Mouse (Mus musculus): Measurements from ENCODE around the gene Pih1d1. TPM values are rescaled to one million over a fixed set of nuclear protein-coding genes. Genes with fewer than 3 reads are reported as not detected.

Pih1d1 gene
- total RNA-seq (2023), result 10 to 100 TPM; 46.2 to 47.4 TPM

DNA sequence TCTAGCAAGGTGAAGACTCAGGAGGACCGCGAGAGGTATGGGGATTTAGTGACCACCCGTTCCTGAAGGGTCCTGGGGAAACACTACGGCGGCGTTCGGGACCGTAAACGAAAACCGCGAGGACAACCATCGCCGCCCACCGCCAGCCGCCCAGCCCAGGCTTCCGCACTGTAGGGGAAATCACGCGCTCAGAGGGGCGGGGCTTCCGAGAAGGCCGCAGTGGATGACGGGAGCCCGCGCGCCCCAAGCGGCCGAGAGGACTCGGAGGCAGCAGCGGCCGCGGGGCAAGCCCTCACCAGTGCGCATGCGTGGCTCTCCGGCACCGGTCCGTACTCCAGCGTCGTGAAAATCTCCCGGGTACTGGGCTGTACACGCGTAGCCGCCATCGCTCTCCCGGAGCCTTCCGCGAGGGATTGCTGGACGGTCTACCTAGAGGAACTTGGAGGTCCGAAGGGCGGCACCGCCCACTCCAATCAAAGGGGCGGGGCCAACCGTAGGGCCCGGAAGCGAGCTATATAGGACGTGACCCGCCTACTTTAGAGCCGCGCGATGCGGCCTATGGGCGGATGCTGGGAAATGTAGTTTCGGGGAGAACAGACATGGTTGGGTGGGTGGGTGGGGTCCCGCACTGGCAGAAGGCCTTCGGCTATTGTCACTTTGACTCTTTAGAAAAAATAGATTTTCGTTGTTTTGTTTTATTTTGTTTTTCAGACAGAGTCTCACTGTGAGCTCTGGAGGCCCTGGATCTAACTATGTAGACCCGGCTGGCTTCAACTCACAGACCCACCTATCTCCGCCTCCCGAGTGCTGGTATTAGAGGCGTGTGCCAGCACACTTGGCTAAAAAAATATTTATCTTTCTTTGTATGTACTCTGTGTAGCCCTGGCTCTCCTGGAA lies at the start of gene Pih1d1, which contains the start of gene Aldh16a1:
Gene Pih1d1 (plus strand): TSS at position 208 of the 897 bp plus-strand sequence.
Gene Aldh16a1 (minus strand): TSS at position 489 of the 897 bp plus-strand sequence.

DNA sequence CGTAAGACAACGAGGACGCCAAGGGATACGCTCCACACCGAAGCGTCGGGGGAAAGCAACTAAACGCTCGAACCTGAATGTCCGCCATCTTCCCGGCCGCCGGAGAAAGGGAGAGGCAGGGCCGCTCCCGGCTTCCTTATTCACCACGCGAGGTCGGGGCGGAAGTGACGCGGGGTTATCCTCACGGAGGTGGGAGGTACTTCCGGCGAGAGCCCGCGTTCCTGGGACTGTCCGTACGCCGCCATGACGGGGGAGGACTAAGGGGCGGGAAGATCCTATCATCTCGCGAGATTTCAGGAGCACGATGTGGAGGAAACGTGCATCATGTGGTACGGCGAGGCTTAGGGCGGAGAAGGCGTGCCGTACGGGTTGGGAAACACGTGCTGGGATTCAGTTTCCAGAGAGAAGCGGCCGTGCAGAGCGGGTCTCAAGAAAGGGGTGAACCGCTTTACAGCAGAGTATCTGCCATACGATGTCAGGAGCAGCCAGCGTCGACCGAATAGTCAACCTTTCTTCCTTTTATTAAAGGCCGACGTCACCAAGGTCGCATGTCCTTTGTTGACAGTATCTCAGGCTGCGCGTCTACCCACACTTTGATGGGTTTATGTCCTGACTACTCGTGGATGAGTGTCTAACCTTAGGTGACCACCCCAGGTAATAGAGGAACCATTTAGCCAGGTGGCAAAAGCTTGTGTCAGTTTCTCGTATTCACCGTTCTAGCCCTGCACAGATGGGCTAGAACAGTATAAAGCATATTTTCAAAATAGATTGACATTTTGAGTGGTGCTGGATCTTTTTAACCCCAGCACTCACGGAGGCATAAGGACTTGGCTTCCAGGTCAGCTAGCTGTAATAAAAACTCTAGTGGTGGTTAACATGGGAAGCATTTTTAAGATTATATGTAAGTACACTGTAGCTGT lies 29.6 kb upstream of the Pih1d1 start, which contains the start of gene Rps11:
Gene Rps11 (minus strand): TSS at position 216 of the 920 bp plus-strand sequence.

DNA sequence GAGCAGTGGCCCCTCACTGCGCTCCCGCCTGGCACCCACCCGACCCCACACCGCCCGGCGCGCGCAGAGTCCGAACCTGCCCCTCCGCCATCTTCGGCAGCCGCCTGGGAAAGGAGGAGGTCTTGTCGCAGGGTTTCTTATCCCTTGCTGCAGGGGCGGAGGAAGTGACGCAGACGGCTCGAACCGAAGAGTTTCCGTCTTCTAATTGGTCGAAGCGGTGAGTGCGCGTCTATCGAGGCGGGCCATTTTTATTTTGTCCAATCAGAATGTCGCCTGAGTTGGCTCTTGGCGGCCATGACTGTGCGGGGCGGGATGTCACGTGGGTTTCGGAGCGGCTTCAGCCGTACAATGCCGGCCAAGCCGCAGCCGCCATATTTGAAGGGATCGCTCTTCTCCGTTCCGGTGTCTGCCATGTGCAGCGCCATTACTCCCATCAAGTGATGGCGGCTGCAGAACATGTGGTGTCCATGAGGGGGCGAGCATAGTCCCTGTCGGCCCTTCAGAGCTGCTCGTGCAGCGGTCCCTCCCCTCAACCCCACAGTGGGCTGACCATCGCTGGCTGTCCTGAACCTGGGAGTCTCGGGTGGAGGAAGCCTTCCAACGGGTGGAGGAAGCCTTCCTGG lies 25.4 kb upstream of the Pih1d1 start, which contains the start of gene Rpl13a:
Gene Rpl13a (minus strand): TSS at position 138 of the 623 bp plus-strand sequence.

DNA sequence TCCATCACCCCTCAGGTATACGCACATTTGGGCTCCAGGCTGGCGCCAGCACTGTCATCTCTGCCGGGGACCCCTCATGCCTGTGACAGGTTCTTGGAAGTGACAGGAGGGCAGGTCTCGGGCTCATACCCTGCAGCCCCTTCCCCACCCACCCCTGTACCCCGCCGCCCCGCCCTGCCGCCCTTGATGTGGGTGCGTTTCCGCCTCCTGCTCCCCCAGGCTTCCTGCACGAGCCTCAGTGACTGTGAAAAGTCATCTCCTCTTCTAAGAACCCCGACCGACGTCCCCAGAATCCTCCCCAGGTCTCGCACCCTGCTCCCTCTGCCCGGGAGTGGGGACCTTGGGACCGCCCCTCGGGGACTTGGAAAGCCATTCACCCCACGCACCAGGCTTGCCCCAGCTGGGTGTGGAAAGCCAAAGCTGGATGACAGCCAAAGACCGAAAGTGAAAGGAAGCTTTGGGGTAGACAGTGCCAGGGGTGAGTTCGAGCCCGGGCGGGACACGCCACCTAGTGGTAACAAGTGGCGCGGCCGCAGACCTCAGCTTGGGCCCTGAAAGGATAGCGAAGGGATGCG lies 18.0 kb upstream of the Pih1d1 start, which contains the start of the genes Gm45713 and Flt3l:
Gene Gm45713 (minus strand): TSS at position 239 of the 575 bp plus-strand sequence.
Gene Flt3l (minus strand): TSS at position 440 of the 575 bp plus-strand sequence.

DNA sequence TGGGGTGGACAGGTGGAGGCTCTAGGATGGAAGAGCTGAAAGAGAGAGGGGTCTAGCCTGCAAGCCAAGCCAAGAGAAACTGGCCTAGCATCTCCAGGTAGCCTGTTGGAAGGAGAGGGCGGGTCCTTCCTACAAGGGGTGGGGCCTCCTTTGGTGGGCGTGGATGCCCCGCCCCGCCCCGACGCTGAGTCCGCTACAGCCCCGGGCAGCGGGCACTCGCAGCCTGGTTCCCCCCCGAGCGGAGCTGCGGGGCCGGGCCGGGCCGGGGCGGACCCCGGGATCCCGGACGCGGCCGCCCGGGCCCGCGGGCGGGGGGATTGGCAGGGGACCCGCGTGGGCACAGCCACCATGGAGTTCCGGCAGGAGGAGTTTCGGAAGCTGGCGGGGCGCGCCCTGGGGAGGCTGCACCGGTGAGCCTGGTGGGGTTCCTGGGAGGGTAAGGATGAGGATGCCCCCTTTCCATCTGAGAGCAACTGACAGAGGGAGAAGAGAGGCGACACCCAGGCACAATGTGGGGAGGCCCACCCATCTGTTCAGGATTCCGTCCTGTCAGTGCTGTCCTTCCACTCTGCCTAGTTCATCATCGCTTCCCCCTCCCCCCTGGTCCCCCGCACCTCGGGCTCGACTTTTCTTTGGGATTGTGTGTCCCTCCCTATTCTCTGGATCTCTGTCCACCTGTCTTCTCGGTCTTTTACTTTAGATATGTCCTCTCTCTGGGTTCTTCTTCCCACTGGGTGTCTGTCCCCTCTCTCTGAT lies 9.8 kb downstream of the Pih1d1 start, which contains the start of gene Slc17a7:
Gene Slc17a7 (plus strand): TSS at position 215 of the 756 bp plus-strand sequence.

DNA sequence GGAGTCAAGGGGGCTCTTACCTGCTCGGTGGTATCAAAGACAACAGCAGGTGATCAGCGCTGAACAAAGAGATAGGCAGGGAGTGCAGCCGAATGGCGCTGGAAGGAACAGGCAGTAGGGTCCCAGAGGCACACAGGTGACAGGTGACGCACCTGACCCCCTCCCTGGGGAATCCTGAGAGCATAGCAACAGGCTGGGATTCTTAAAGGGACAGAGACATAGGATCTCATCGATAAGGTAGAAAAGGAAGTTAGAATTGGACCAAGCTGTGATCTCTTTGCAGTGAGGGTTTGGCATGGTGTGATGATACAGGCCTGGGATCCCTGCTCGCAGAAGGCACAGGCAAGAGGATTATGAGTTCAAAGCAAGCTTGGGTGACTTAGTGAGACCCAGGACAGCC lies 25.4 kb downstream of the Pih1d1 start, which contains the start of gene Gfy:
Gene Gfy (minus strand): TSS at position 101 of the 400 bp plus-strand sequence.

DNA sequence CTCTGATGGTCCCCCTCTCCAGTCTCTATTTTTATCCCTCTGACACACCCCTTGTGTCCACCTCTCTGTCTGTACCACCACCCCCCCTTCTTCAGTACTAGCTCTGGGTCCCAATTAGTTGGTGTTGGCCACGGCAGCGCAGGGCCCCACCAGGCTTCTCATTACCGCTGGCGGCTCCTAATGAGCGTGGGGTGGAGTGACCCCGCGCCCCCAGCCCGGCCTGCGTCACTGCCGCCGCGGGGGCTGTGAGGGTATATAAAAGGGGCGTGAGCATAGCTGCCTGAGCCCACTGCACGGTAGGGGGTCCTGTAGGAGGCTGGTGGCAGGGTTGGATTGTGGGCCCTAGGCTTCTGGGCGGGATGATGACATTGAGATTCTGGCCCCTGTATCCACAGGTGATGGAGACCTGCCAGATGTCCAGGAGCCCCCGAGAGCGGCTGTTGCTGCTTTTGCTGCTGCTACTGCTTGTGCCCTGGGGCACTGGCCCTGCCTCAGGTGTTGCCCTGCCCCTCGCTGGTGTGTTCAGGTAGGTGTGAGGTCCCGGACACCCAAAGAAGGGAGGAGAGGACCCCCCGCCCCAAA lies 26.9 kb downstream of the Pih1d1 start, which contains the start of gene Pth2:
Gene Pth2 (plus strand): TSS at position 100 of the 582 bp plus-strand sequence.

DNA sequence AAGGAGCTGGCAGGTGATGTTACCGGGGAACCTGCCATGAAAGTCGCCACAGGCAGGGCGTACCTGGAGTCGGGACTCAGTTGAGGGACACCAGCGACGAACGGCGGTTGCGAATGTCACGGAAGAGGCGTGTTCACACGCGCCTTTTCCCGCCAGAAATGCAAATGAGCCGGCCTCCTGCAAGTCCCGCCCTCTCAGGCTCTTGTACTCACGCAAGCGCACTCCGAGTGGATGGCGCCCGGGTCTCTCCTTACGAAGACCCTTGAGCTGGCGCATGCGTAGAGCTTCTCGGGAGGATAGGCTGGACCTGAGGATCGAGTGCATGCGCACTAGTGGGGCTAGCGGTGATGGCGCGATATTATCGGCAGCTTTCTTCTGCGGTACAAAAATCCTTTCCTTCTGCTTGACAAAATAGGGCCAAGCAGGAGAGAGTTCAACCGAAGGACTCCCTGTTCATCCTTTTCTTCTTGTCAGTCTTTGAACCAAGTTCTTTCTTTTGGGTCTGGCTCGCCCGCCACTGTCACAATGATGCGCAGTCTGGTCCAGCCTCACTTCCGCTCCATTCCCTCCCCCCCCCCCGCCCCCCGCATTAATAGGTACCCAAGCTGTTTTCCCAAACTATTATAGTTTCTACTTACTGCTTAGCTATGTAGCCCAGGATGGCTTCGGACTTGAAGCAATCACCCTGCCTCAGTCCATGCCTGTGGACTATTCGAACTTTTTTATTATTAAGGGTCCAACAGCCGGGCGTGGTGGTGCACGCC lies 50.5 kb downstream of the Pih1d1 start, which contains the start of gene Ccdc155:
Gene Ccdc155 (minus strand): TSS at position 513 of the 764 bp plus-strand sequence.

Other genes with a start within 250 kb of the Pih1d1 start
- gene Ap2a1, start 224.8 kb upstream of the Pih1d1 start, total RNA-seq (2023), result 10 to 100 TPM; 70.1 to 74.6 TPM
- gene Tsks, start 211.1 kb upstream of the Pih1d1 start, total RNA-seq (2023), result not detected
- gene Cpt1c, start 179.5 kb upstream of the Pih1d1 start, total RNA-seq (2023), result under 1 TPM; 0.53 to 0.85 TPM
- 10 to 100 TPM; 74.9 to 80.6 TPM for gene Prmt1, start 167.7 kb upstream of the Pih1d1 start, total RNA-seq (2023)
- gene Irf3, start 156.7 kb upstream of the Pih1d1 start, total RNA-seq (2023), result 10 to 100 TPM; 63.0 to 71.9 TPM
- gene Bcl2l12, start 155.6 kb upstream of the Pih1d1 start, total RNA-seq (2023), result 10 to 100 TPM in 1 of 2 experiments, 1 to 10 TPM in 1; 8.8 to 18.8 TPM
- gene Scaf1, start 137.9 kb upstream of the Pih1d1 start, total RNA-seq (2023), result 10 to 100 TPM; 61.1 to 62.1 TPM
- 10 to 100 TPM; 14.9 to 17.0 TPM for gene Rras, start 136.3 kb upstream of the Pih1d1 start, total RNA-seq (2023)
- 10 to 100 TPM; 22.3 to 25.8 TPM for gene Prr12, start 101.4 kb upstream of the Pih1d1 start, total RNA-seq (2023)
- gene Nosip, start 91.9 kb upstream of the Pih1d1 start, total RNA-seq (2023), result 10 to 100 TPM; 29.1 to 38.1 TPM
- gene Prrg2, start 91.6 kb upstream of the Pih1d1 start, total RNA-seq (2023), result 10 to 100 TPM; 17.4 to 19.6 TPM
- gene Rcn3, start 62.1 kb upstream of the Pih1d1 start, total RNA-seq (2023), result 1 to 10 TPM; 3.0 to 3.1 TPM
- 10 to 100 TPM; 19.0 to 24.9 TPM for gene Fcgrt, start 50.5 kb upstream of the Pih1d1 start, total RNA-seq (2023)
- 1,000 to 10,000 TPM; 1,010 to 1,023 TPM for gene Rps11, start 29.9 kb upstream of the Pih1d1 start, total RNA-seq (2023)
- gene Rpl13a, start 25.5 kb upstream of the Pih1d1 start, total RNA-seq (2023), result 1,000 to 10,000 TPM; 1,046 to 1,214 TPM
- not detected for gene Gm45713, start 18.1 kb upstream of the Pih1d1 start, total RNA-seq (2023)
- 10 to 100 TPM; 22.2 to 29.2 TPM for gene Flt3l, start 17.9 kb upstream of the Pih1d1 start, total RNA-seq (2023)
- gene Aldh16a1, start 281 bp downstream of the Pih1d1 start, total RNA-seq (2023), result 10 to 100 TPM; 82.4 to 96.0 TPM
- not detected for gene Slc17a7, start 9.6 kb downstream of the Pih1d1 start, total RNA-seq (2023)
- not detected for gene Gfy, start 25.3 kb downstream of the Pih1d1 start, total RNA-seq (2023)
- gene Pth2, start 26.7 kb downstream of the Pih1d1 start, total RNA-seq (2023), result not detected
- gene Ccdc155, start 50.6 kb downstream of the Pih1d1 start, total RNA-seq (2023), result not detected
- gene Dkkl1, start 57.8 kb downstream of the Pih1d1 start, total RNA-seq (2023), result 1 to 10 TPM; 1.0 to 1.3 TPM
- gene Tead2, start 61.5 kb downstream of the Pih1d1 start, total RNA-seq (2023), result not detected
- gene Cd37, start 84.8 kb downstream of the Pih1d1 start, total RNA-seq (2023), result 100 to 1,000 TPM; 297 to 345 TPM
- gene Slc6a16, start 86.8 kb downstream of the Pih1d1 start, total RNA-seq (2023), result under 1 TPM; 0.57 to 0.59 TPM
- gene Slc6a21, start 123.2 kb downstream of the Pih1d1 start, total RNA-seq (2023), result under 1 TPM in 1 of 2 experiments, not detected in 1; 0.24 TPM
- gene Trpm4, start 179.5 kb downstream of the Pih1d1 start, total RNA-seq (2023), result 1 to 10 TPM; 2.3 to 4.8 TPM
- gene Hrc, start 181.0 kb downstream of the Pih1d1 start, total RNA-seq (2023), result under 1 TPM in 1 of 2 experiments, not detected in 1; 0.68 TPM
- under 1 TPM in 1 of 2 experiments, not detected in 1; 0.31 TPM for gene Ppfia3, start 212.7 kb downstream of the Pih1d1 start, total RNA-seq (2023)
- under 1 TPM in 1 of 2 experiments, not detected in 1; 0.66 TPM for gene Lin7b, start 216.3 kb downstream of the Pih1d1 start, total RNA-seq (2023)
- 100 to 1,000 TPM; 256 to 279 TPM for gene Snrnp70, start 241.4 kb downstream of the Pih1d1 start, total RNA-seq (2023)